9 mouse cellular contexts compared by ENCODE assay signal in the genomic region with DNA sequence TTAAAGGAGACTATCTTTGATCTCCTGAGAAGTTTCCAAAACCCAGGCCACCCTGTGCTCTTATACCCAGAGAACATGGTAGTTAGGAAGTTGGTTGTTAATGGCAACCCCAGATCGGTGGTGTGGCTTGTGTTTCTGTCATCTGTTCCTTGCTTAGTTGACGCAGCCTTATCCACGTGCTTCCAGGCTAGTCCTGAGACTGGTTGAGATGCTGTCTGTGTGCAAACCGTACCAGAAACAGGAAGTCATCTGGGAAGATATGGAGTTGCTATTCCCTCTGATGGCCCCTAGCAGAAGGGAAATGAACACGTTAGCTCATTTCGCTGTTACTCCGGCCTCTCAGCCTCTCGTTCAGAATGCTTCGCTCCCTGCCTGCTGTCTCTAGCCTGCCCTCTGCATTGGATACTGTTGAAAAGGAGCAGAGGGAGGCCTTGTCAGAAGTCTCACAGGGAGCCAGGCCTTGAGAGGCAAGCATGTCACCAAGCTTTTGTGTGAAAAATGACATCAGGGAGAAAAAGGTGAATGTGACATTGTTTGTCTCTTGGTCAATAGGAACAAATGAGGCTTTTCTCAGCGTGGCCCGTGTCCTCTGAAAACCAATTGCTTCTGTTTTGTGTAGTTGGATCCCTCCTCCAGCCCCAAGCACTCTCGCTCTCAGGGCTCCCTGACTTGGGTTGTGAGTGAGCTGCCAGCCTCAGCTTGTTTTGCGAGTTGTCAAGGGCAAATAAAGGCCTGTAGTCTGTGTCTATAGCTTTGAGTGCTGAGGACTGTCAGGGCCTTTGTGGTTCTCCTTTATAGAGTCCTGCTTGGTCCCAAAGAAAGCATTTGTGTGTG.
A peak's percentile ranks its signal among the peaks of the same experiment; 100 is the strongest.
DNase-seq lines count a peak whose midpoint lies in the region; ATAC-seq lines count a peak whose summit lies in the region.
"Had no signal": no experiment of that assay in that cellular context is flagged by ENCODE, and none has a peak within 500 bp of the region (broad histone marks: within the 10 kb centered on the region; RNA-seq: fewer than 3 reads in every experiment).

No protein-coding gene starts in this region.

- peak overlapping the region; percentile 87 for H3K27ac ChIP-seq in forebrain, embryonic 15.5 days (replicated peaks)
- peak overlapping the region; percentile 74 for H3K27ac ChIP-seq in neural tube, embryonic 11.5 days (ENCODE audit: low read depth, low read length)

- H3K9me3 ChIP-seq in forebrain, embryonic 15.5 days = no peaks in the 10 kb centered on the region
- no peaks in the 10 kb centered on the region for H3K9me3 ChIP-seq in neural tube, embryonic 11.5 days (ENCODE audit: control insufficient read depth, low read length)

- peaks cover 47% of the 10 kb centered on the region for H3K4me1 ChIP-seq in forebrain, embryonic 15.5 days
- H3K4me1 ChIP-seq in neural tube, embryonic 11.5 days (ENCODE audit: control insufficient read depth, insufficient read depth, low read length) = peaks cover 21% of the 10 kb centered on the region; the same call in 1 of the 2 replicates

- no peak overlapping the region for H3K4me2 ChIP-seq in forebrain, embryonic 15.5 days (replicated peaks)
- H3K4me2 ChIP-seq in neural tube, embryonic 11.5 days (ENCODE audit: low read depth) = no peak overlapping the region

- H3K27me3 ChIP-seq in forebrain, embryonic 15.5 days = no peaks in the 10 kb centered on the region
- H3K27me3 ChIP-seq in neural tube, embryonic 11.5 days (ENCODE audit: control insufficient read depth, insufficient read depth, low read length) = no peaks in the 10 kb centered on the region

- WGBS in forebrain, embryonic 15.5 days = 7% methylated on average over 13 of the region's 13 CpGs
- WGBS in neural tube, embryonic 11.5 days = 37% methylated on average over 13 of the region's 13 CpGs

- DNase-seq in embryo, embryonic 9.5 days (ENCODE audit: extremely low spot score) = peak; percentile 38
- peak; percentile 59 for DNase-seq in layer of hippocampus, adult 9-11 months
- DNase-seq in neural tube, embryonic 11.5 days (ENCODE audit: low spot score) = peak; percentile 68
- no peak for DNase-seq in kidney, adult 18-20 months
- no peak for DNase-seq in cerebellum, adult 11 months
- DNase-seq in thymus, postnatal 4 days = no peak
- DNase-seq: lung, adult 2 months; thymus, adult 2 months had no signal

- H3K9ac ChIP-seq in forebrain, embryonic 15.5 days (replicated peaks) = no peak overlapping the region
- no peak overlapping the region for H3K9ac ChIP-seq in neural tube, embryonic 11.5 days (ENCODE audit: low read length)

- no peaks in the 10 kb centered on the region for H3K36me3 ChIP-seq in forebrain, embryonic 15.5 days
- H3K36me3 ChIP-seq in neural tube, embryonic 11.5 days (ENCODE audit: control insufficient read depth, insufficient read depth, low read length) = no peaks in the 10 kb centered on the region

- ATAC-seq in forebrain, embryonic 15.5 days (replicated peaks) = peak; percentile 74
- ATAC-seq in neural tube, embryonic 11.5 days (ENCODE audit: insufficient read depth, low FRiP score, low TSS enrichment) = peak; percentile 17; the same call in 1 of the 2 replicates

- no peak overlapping the region for H3K4me3 ChIP-seq in forebrain, embryonic 15.5 days
- no peak overlapping the region for H3K4me3 ChIP-seq in neural tube, embryonic 11.5 days (ENCODE audit: low read depth, low read length)

Comparison
In these comparisons a context has a peak if more than half of its experiments do, and no peak if none do; other contexts are left out.
1. DNase-seq: peak in embryo, embryonic 9.5 days (single experiment), layer of hippocampus, adult 9-11 months (single experiment) and neural tube, embryonic 11.5 days (single experiment); none in kidney, adult 18-20 months (single experiment), cerebellum, adult 11 months (single experiment) and thymus, postnatal 4 days (single experiment).